Mouse (Mus musculus): ENCODE results near the gene Akip1. TPM values are rescaled to one million over a fixed set of nuclear protein-coding genes. Genes with fewer than 3 reads are reported as not detected.

The Akip1 gene
- polyA plus RNA-seq (2012; rRNA removed), result 2.3 and 3.5 TPM in 2 replicates

GRCm38 (mm10) chr7:109703190-109704015, at the start of gene Akip1, which contains the start of gene St5:
TSS of gene Akip1 (plus strand) at chr7:109703690.
TSS of gene St5 (minus strand) at chr7:109703605.

GRCm38 (mm10) chr7:109723697-109724096, 20.2 kb downstream of the Akip1 start, which contains the start of gene BC051019:
TSS of gene BC051019 (minus strand) at chr7:109723850.

GRCm38 (mm10) chr7:109731626-109732025, 28.1 kb downstream of the Akip1 start, which contains the start of gene Ascl3:
TSS of gene Ascl3 (minus strand) at chr7:109731726.

GRCm38 (mm10) chr7:109752008-109752925, 48.8 kb downstream of the Akip1 start, which contains the start of gene Tmem9b:
TSS of gene Tmem9b (minus strand) at chr7:109752875.

Other genes with a start within 250 kb of the Akip1 start
- gene Trim66, start 195.6 kb upstream of the Akip1 start, polyA plus RNA-seq (2012; rRNA removed), result 0.02 and 0.06 TPM in 2 replicates
- 163 and 177 TPM in 2 replicates for gene Rpl27a, start 184.5 kb upstream of the Akip1 start, polyA plus RNA-seq (2012; rRNA removed)
- gene St5, start 85 bp upstream of the Akip1 start, polyA plus RNA-seq (2012; rRNA removed), result 17.9 and 20.9 TPM in 2 replicates
- 0.19 and 0.35 TPM in 2 replicates for gene BC051019, start 20.2 kb downstream of the Akip1 start, polyA plus RNA-seq (2012; rRNA removed)
- 0.68 and 0.79 TPM in 2 replicates for gene Ascl3, start 28.0 kb downstream of the Akip1 start, polyA plus RNA-seq (2012; rRNA removed)
- 14.7 and 20.5 TPM in 2 replicates for gene Tmem9b, start 49.2 kb downstream of the Akip1 start, polyA plus RNA-seq (2012; rRNA removed)
- gene Nrip3, start 78.3 kb downstream of the Akip1 start, polyA plus RNA-seq (2012; rRNA removed), result 0.03 and 0.42 TPM in 2 replicates
- gene Scube2, start 162.0 kb downstream of the Akip1 start, polyA plus RNA-seq (2012; rRNA removed), result 0.43 and 0.58 TPM in 2 replicates

All from stomach, adult 2 months (tissue).